Mouse (Mus musculus) C2C12 (cell line): Measurements from ENCODE around the gene Cecr2. TPM values are rescaled to one million over a fixed set of nuclear protein-coding genes. Genes with fewer than 3 reads are reported as not detected.

Source experiments
- H3K27me3 ChIP-seq: one replicate; pipeline ENCODE4 v1.6.1; 2011; ENCODE audit not compliant: control insufficient read depth, insufficient read depth, insufficient read length
- H3K36me3 ChIP-seq: one replicate; pipeline ENCODE4 v1.6.1; 2011; ENCODE audit not compliant: control insufficient read depth, insufficient read depth
- H3K4me3 ChIP-seq: one replicate; pipeline ENCODE4 v1.5.1; 2011; ENCODE audit warnings: mild to moderate bottlenecking, control low read depth; ENCODE audit not compliant: poor library complexity, insufficient read depth, severe bottlenecking
- H3K79me2 ChIP-seq: one replicate; pipeline ENCODE4 v1.6.1; 2011; ENCODE audit not compliant: control insufficient read depth, insufficient read depth
- H3K79me3 ChIP-seq: one replicate; pipeline ENCODE4 v1.6.1; 2011; ENCODE audit warnings: low read depth, control low read depth
- H3ac ChIP-seq: one replicate; pipeline ENCODE3; 2011; ENCODE audit warnings: low read depth; ENCODE audit not compliant: control insufficient read depth, insufficient read length
- CEBPB ChIP-seq: IDR thresholded peaks from one replicate; pipeline ENCODE4 v1.6.1; 2011; ENCODE audit warnings: low read depth, mild to moderate bottlenecking, control low read depth, moderate library complexity
- CTCF ChIP-seq: IDR thresholded peaks from one replicate; pipeline ENCODE4 v1.5.1; 2011; ENCODE audit not compliant: control insufficient read depth, insufficient read depth, insufficient read length
- FOSL1 ChIP-seq: IDR thresholded peaks from one replicate; pipeline ENCODE4 v1.8.0; 2011; ENCODE audit warnings: mild to moderate bottlenecking, low read length; ENCODE audit not compliant: poor library complexity, insufficient read depth, severe bottlenecking
- MAX ChIP-seq: IDR thresholded peaks from one replicate; pipeline ENCODE4 v1.6.1; 2011; ENCODE audit warnings: mild to moderate bottlenecking, control low read depth
- MYOD1 ChIP-seq: IDR thresholded peaks from one replicate; pipeline ENCODE4 v1.6.1; 2011; ENCODE audit warnings: low read depth; ENCODE audit not compliant: control insufficient read depth, insufficient read length
- MYOG ChIP-seq: IDR thresholded peaks from one replicate; pipeline ENCODE4 v1.6.1; 2011; ENCODE audit not compliant: control insufficient read depth, insufficient read length; ENCODE audit errors: extremely low read depth
- USF1 ChIP-seq: IDR thresholded peaks from one replicate; pipeline ENCODE4 v1.6.1; 2011; ENCODE audit warnings: low read depth, mild to moderate bottlenecking, control low read depth, moderate library complexity
- polyA plus RNA-seq: library from polyadenylated mRNA; unstranded; fragments of >200 nt; fragmentation: generic; extraction: Trizol; gene quantifications from one replicate; pipeline ENCODE4 v1.2.1, GENCODE M21; 2012; ENCODE audit warnings: missing spikeins

Gene Cecr2
- polyA plus RNA-seq, 1 experiment, result 0.01 TPM

- no peaks in the 10 kb centered on the region for H3K27me3 ChIP-seq
- no peaks in the 10 kb centered on the region for H3K79me3 ChIP-seq
- peaks cover 30% of the 10 kb centered on the region for H3K36me3 ChIP-seq
- TF ChIP-seq CTCF, result no peak
- TF ChIP-seq USF1, result no peak
- no peak for TF ChIP-seq MYOD1
- no peak for TF ChIP-seq MYOG
- no peak for TF ChIP-seq FOSL1
- TF ChIP-seq MAX, result no peak
- no peak for TF ChIP-seq CEBPB
- H3K4me3 ChIP-seq, result no peak overlapping the region
- H3ac ChIP-seq, result no peak overlapping the region
- no peaks in the 10 kb centered on the region for H3K79me2 ChIP-seq
Measured at GRCm38 (mm10) chr6:120790717-120791116, 124.5 kb downstream of the Cecr2 start.

- no peaks in the 10 kb centered on the region for H3K79me2 ChIP-seq
- no peaks in the 10 kb centered on the region for H3K79me3 ChIP-seq
- no peak overlapping the region for H3ac ChIP-seq
- H3K4me3 ChIP-seq, result no peak overlapping the region
- peaks cover 50% of the 10 kb centered on the region for H3K36me3 ChIP-seq
- no peaks in the 10 kb centered on the region for H3K27me3 ChIP-seq
- TF ChIP-seq MYOG (no peak), MAX (no peak), USF1 (no peak), MYOD1 (no peak), CEBPB (no peak), CTCF (no peak), FOSL1 (no peak)
Measured at GRCm38 (mm10) chr6:120792947-120793346, 126.8 kb downstream of the Cecr2 start.

- Histone ChIP-seq H3K79me2 (no peaks in the 10 kb centered on the region), H3K27me3 (no peaks in the 10 kb centered on the region), H3K79me3 (no peaks in the 10 kb centered on the region), H3ac (no peak overlapping the region), H3K36me3 (peaks cover 63% of the 10 kb centered on the region), H3K4me3 (no peak overlapping the region)
- TF ChIP-seq USF1 (no peak), CTCF (no peak), MAX (no peak), FOSL1 (no peak), MYOD1 (no peak), MYOG (no peak), CEBPB (no peak)
Measured at GRCm38 (mm10) chr6:120795422-120796086, 129.4 kb downstream of the Cecr2 start.

- Histone ChIP-seq H3K79me3 (no peaks in the 10 kb centered on the region), H3K79me2 (no peaks in the 10 kb centered on the region), H3ac (no peak overlapping the region), H3K4me3 (no peak overlapping the region), H3K27me3 (no peaks in the 10 kb centered on the region), H3K36me3 (peaks cover 63% of the 10 kb centered on the region)
- TF ChIP-seq CTCF, result no peak
- TF ChIP-seq MYOG, result no peak
- no peak for TF ChIP-seq FOSL1
- no peak for TF ChIP-seq USF1
- TF ChIP-seq MYOD1, result no peak
Measured at GRCm38 (mm10) chr6:120796111-120796510, 129.9 kb downstream of the Cecr2 start.

DNA sequence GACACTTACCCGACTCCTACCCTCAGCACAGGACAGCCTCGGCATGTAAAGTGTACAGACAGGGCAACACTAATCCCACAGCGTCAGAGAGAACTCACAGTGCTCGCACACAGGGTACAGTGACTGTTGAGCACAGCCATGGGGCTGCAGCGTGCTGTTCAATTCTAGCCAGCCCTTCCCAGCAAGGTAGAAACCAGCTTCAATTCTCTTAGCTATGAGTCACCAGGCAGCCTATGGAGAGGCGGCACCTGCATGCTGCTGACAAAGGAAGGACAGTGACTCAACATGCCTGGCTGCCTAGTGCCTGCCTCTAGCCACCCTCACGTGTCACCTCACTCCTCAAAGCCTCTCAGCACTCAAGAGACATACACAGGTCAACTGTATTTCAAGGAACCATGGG is 131.8 kb downstream of the Cecr2 start:
- H3K79me3 ChIP-seq, result no peaks in the 10 kb centered on the region
- no peaks in the 10 kb centered on the region for H3K27me3 ChIP-seq
- no peak overlapping the region for H3ac ChIP-seq
- H3K4me3 ChIP-seq, result no peak overlapping the region
- TF ChIP-seq USF1 (no peak), CTCF (no peak), MYOD1 (no peak), MYOG (no peak), CEBPB (no peak), FOSL1 (no peak), MAX (no peak)
- no peaks in the 10 kb centered on the region for H3K79me2 ChIP-seq
- H3K36me3 ChIP-seq, result peaks cover 74% of the 10 kb centered on the region

DNA sequence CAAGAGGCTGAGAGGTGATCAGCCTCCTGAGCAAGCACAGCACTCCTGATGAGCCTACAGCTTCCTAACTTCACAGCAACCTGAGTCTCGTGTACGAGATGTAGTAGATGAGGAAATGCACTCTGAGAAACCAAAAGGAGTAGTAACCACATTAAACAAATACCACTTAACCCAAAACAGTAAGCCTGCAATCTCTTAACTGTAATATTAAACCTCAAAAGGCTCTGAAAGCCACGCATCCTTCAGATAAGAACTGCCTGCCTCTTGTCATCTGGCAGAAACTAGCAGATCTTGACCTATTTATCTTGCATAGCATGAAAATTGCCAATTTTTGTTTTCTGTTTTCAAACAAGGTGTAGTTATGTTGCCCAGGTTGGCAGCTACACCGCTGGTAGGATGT is 132.7 kb downstream of the Cecr2 start:
- Histone ChIP-seq H3K79me3 (no peaks in the 10 kb centered on the region), H3K27me3 (no peaks in the 10 kb centered on the region), H3K36me3 (peaks cover 70% of the 10 kb centered on the region), H3K79me2 (no peaks in the 10 kb centered on the region), H3K4me3 (no peak overlapping the region), H3ac (no peak overlapping the region)
- no peak for TF ChIP-seq USF1
- no peak for TF ChIP-seq CTCF
- TF ChIP-seq MAX, result no peak
- TF ChIP-seq MYOD1, result no peak
- TF ChIP-seq CEBPB, result no peak
- no peak for TF ChIP-seq FOSL1
- TF ChIP-seq MYOG, result no peak
